Mouse (Mus musculus) stomach, postnatal 0 days (tissue): ENCODE measurements around the gene Gm14597. TPM values are rescaled to one million over a fixed set of nuclear protein-coding genes. Genes with fewer than 3 reads are reported as not detected.
"Not testable (repeated sequence)": the region's sequence is repeated elsewhere in the genome, so short reads cannot be mapped to it uniquely, and the experiment has no call there.

Experiments
- ATAC-seq: fragments of 200-750 bp; cut with Nextera tagmentation; 2 replicates; pipeline ENCODE4 v1.8.0; 2017; ENCODE audit not compliant: low FRiP score, low TSS enrichment
- DNase-seq: peaks from one replicate; pipeline ENCODE4 v3.0.0-alpha.2; 2016; ENCODE audit warnings: low spot score
- H3K27ac ChIP-seq: fragments of 300-500 bp; sonication (generic); replicated peaks from 2 replicates; pipeline ENCODE4 v1.5.1; 2014; ENCODE audit warnings: mild to moderate bottlenecking, control low read depth
- H3K27me3 ChIP-seq: fragments of 300-500 bp; sonication (generic); 2 replicates; pipeline ENCODE4 v1.6.1; 2014; ENCODE audit warnings: low read length; ENCODE audit not compliant: control insufficient read depth, insufficient read depth
- H3K36me3 ChIP-seq: fragments of 300-500 bp; sonication (generic); 2 replicates; pipeline ENCODE4 v1.6.1; 2014; ENCODE audit warnings: low read length, mixed read lengths; ENCODE audit not compliant: control insufficient read depth, insufficient read depth
- H3K4me1 ChIP-seq: fragments of 300-500 bp; sonication (generic); replicated peaks from 2 replicates; pipeline ENCODE4 v1.6.1; 2014; ENCODE audit warnings: antibody characterized with exemption; ENCODE audit not compliant: control insufficient read depth, insufficient read depth
- H3K4me2 ChIP-seq: fragments of 300-500 bp; sonication (generic); replicated peaks from 2 replicates; pipeline ENCODE4 v1.6.1; 2014; ENCODE audit warnings: low read depth, mild to moderate bottlenecking, control low read depth, moderate library complexity
- H3K4me3 ChIP-seq: fragments of 300-500 bp; sonication (generic); 2 replicates; pipeline ENCODE4 v1.5.1; 2014; ENCODE audit warnings: low read depth, low read length, control low read depth
- H3K9ac ChIP-seq: fragments of 300-500 bp; sonication (generic); 2 replicates; pipeline ENCODE4 v1.6.1; 2014; ENCODE audit warnings: mild to moderate bottlenecking, low read length, control low read depth, mixed read lengths
- H3K9me3 ChIP-seq: fragments of 300-500 bp; sonication (generic); 2 replicates; pipeline ENCODE4 v1.6.1; 2016; ENCODE audit warnings: low read length; ENCODE audit not compliant: control insufficient read depth
- CTCF ChIP-seq: IDR thresholded peaks from 2 replicates; pipeline ENCODE4 v1.5.1; 2016; ENCODE audit warnings: antibody characterized with exemption, low read depth, mild to moderate bottlenecking, moderate library complexity
- EP300 ChIP-seq: optimal IDR thresholded peaks from 2 replicates; pipeline ENCODE3; 2016; ENCODE audit warnings: antibody characterized with exemption
- WGBS: fragments of 180-500 bp; shearing (Covaris S2); extraction: QIAGEN DNeasy Blood & Tissue Kit; methylation state at CpG from one replicate; pipeline ENCODE4 v1.1.7; 2014; 5-methylcytosine and 5-hydroxymethylcytosine counted together
- polyA plus RNA-seq: library from polyadenylated mRNA; unstranded; fragments of >200 nt; fragmentation: Nextera tagmentation; extraction: Ambion mirVana; gene quantifications from 2 replicates; pipeline ENCODE4 v1.2.1, GENCODE M21; 2015

The Gm14597 gene
- polyA plus RNA-seq, 1 experiment from 2014 or later = not detected

DNA sequence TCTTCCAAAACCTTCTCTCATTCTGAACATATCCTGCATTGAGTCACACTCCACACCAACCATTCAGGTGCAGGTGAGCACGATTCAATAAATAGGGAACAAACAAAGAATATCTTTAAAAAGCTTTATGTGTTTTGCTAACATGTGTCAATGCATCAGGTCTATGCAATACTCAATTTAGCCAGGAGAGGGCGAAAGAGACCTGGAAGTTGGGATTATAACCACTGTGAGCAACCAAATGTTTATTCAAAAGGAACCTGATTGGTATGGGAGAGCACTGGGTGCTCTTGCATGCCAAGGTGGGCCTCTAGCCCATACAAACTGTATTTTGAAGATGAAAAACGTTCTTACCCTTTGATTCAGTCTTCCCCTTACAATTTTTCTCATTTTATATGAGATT lies 1.8 kb upstream of the Gm14597 start:
- no peak overlapping the region for H3K27ac ChIP-seq
- H3K4me3 ChIP-seq = no peak overlapping the region
- no peak for ATAC-seq
- TF ChIP-seq EP300 = no peak
- TF ChIP-seq CTCF = peak; percentile 79
- 4% methylated on average over 3 of the region's 3 CpGs for WGBS
- H3K27me3 ChIP-seq = no peaks in the 10 kb centered on the region
- H3K36me3 ChIP-seq = no peaks in the 10 kb centered on the region
- H3K9ac ChIP-seq = no peak overlapping the region
- DNase-seq = peak; percentile 38
- H3K4me2 ChIP-seq = no peak overlapping the region
- no peaks in the 10 kb centered on the region for H3K4me1 ChIP-seq
- no peaks in the 10 kb centered on the region for H3K9me3 ChIP-seq

DNA sequence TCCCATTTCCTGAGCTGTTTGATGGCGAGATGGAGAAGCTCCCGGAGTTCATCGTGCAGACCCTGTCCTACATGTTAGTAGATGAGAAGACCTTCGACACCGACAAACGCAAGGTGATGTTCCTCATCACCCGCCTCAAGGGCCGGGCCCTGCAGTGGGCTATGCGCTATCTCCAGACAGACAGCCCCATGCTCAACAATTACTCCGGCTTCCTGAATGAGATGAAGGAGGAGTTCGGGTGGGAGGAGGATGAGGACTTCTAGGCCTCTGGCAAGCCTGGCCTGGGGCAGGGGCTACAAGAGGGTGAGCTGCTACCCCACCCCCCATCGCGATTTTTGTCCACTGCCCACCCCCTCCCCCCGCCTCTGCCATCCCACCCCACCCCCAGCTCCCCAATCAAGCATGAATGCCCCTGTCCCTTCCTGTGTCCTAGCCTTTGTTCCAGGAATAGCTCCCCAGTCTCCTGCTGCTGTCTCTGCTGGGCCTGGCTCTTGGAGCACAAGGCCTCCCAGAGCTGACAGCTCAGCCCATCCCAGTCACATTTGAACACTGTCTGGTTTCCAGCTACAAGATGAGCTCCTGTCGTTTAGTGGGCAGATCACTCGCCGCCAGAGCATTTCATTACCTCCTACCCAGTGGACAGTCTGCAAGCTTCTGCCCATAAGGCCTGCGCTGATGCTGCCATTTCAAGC lies 511 bp downstream of the Gm14597 start:
- peak overlapping the region; percentile 39 for H3K4me3 ChIP-seq
- ATAC-seq = 0 out of 2 replicates have a peak, but pooled peaks have one; percentile 10
- DNase-seq = no peak
- H3K27ac ChIP-seq = no peak overlapping the region
- H3K9me3 ChIP-seq = no peaks in the 10 kb centered on the region
- no peaks in the 10 kb centered on the region for H3K27me3 ChIP-seq
- peak overlapping the region; percentile 56 for H3K9ac ChIP-seq
- no peaks in the 10 kb centered on the region for H3K4me1 ChIP-seq
- TF ChIP-seq EP300 = no peak
- WGBS = 26% methylated on average over 18 of the region's 18 CpGs
- no peaks in the 10 kb centered on the region for H3K36me3 ChIP-seq
- peak overlapping the region; percentile 47 for H3K4me2 ChIP-seq

DNA sequence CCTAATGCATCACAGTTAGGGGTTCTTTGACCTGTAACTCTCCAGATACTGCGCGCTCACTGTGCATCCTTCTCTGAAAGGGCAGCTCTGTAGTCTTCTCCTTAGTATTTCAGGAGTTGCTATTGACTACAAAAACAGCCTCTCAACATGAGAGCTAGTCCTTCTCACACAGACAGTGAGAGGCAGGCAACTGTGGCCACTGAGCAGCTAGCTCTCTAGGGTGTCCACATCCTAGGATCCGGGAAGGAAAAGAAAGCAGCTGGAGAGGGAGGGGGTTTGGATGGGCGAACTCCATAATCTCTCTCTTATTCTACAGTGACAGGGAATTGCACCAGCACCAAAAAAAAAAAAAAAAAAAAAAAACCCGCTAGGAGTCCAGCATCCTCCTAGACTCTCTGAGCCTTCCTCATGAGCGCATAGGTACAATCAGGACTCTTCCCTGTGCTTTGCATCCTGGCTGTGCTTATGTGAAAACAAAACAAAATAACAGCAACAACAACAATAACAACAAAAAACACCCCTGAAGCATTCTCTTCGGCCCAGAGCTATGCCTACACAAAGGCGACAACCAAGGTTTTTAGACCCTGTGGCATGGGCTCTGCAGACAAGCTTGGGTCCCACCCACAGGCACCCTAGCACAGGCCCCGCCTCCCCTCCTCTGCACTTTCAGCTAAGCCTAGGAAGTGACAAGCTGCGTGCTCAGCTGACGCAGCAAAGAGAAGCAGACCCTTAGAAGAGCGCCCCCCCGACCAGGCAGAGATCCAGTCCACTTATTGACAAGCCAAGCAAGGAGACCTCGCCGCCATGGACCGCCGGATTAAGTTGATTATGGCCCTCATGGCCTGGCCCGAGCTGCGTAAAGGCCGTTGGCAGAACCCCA lies 1.3 kb downstream of the Gm14597 start, which contains the start of gene Rtl8c:
Gene Rtl8c (plus strand): TSS at position 791 of the 880 bp plus-strand sequence.
- DNase-seq (peak; percentile 46), ATAC-seq (peak; percentile 53; the same call in 1 of the 2 replicates)
- Histone ChIP-seq H3K4me1 (no peaks in the 10 kb centered on the region), H3K4me2 (peak within 1 kb of the TSS; percentile 47), H3K9me3 (no peaks in the 10 kb centered on the region), H3K36me3 (no peaks in the 10 kb centered on the region), H3K27me3 (no peaks in the 10 kb centered on the region), H3K4me3 (peak within 1 kb of the TSS; percentile 39), H3K9ac (peak within 1 kb of the TSS; percentile 56), H3K27ac (no peak within 1 kb of the TSS)
- TF ChIP-seq EP300 = no peak
- no peak; the same call in 1 of the 2 replicates for TF ChIP-seq CTCF
- 23% methylated on average over 20 of the region's 20 CpGs for WGBS

DNA sequence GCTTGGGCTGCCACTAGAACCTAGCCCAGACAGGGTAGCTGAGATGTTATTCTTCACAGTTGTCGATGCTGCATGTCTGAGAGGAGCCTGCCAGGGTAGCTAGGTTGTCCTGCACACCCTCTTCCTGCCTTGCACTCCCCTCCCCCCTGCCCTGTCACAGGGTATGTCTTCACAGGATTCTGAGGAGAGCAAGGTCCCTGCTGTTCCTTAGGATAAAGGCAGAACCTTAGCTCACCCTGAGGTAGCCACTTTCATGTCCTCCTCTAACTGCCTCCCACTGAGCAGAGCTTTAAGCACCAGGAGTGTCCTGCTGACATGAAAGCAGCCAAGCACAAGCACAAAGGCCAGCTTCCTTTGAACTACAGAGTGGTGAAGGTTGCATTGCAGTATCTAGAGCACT lies 2.6 kb downstream of the Gm14597 start:
- H3K27ac ChIP-seq, H3K9ac ChIP-seq: not testable (repeated sequence)
- 38% methylated on average over 1 of the region's 1 CpGs for WGBS

DNA sequence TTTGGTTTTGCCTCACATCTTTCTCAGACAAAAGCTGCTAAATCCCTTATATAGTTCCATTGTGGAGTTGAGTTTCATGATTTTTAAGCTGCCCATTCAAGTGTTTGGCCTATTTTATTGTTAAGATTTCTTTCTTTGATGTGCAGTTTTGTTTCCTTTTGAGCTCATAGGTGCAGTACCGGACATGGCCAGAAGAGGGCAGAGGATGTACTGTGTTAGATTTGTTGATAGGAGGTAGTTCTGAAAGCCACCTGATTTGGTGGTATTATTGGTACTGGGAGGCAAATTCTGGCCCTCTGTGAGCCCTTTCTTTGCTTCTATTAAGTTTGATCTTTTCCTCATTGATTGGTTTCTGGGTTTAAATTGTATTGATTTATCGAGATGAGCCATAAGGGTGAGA lies 8.8 kb downstream of the Gm14597 start:
- H3K36me3 ChIP-seq, DNase-seq, H3K9ac ChIP-seq, ATAC-seq, H3K4me1 ChIP-seq, H3K27me3 ChIP-seq, H3K4me3 ChIP-seq, H3K4me2 ChIP-seq, H3K9me3 ChIP-seq, H3K27ac ChIP-seq: not testable (repeated sequence)
- 0% methylated on average over 1 of the region's 2 CpGs for WGBS
- TF ChIP-seq CTCF = peak; percentile 63

More for the DNA sequence above, 2.6 kb downstream of the Gm14597 start:
- not testable (repeated sequence) for H3K4me3 ChIP-seq, H3K36me3 ChIP-seq, DNase-seq, H3K4me1 ChIP-seq, ATAC-seq, H3K4me2 ChIP-seq, H3K27me3 ChIP-seq, H3K9me3 ChIP-seq

DNA sequence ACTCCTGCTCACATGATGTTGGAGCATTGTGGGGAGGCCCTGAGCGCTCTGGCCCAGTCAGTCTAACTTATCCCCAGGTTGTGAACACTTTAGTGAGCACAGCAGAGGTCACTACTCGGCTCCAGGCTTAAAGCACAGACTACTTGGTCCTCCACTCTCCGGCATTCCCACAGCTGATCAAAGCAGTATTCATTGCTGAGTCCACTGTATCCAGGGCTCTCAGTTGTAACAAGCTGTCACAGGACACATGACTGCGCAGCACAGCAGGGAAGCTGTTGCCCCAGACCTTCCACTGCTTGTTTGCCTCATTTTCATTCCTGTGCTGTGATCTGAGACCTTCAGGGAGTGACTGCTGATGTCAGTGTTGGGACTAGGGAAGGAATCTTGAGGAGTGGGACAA lies 25.4 kb downstream of the Gm14597 start:
- H3K9me3 ChIP-seq, ATAC-seq, DNase-seq, H3K27ac ChIP-seq, H3K9ac ChIP-seq, H3K4me1 ChIP-seq, H3K4me2 ChIP-seq, H3K36me3 ChIP-seq, H3K27me3 ChIP-seq, H3K4me3 ChIP-seq: not testable (repeated sequence)
- WGBS = 80% methylated on average over 2 of the region's 4 CpGs

DNA sequence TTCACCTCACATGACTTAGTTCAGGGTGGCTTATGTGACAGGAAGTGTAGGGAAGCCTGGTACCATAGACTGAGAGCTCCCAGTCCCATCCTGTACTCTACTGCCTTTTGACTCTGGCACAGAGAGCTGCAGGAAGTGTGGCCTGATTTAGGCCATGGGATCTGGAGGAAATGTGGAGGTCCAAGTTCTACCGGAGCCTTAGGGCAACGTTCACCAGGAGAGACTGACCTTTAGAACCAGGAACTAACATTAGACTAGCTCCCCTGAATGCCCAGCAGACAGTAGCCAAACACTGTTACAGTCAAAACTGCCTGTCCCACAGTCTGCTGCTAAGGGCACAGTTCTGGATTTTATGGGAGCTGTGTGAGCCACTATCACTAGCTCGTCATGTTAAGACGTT lies 27.4 kb downstream of the Gm14597 start:
- H3K9ac ChIP-seq, H3K4me3 ChIP-seq, H3K27ac ChIP-seq, ATAC-seq, H3K9me3 ChIP-seq, H3K36me3 ChIP-seq, H3K27me3 ChIP-seq, H3K4me1 ChIP-seq, DNase-seq, H3K4me2 ChIP-seq: not testable (repeated sequence)
- 65% methylated on average over 2 of the region's 4 CpGs for WGBS
